Mouse (Mus musculus) embryo, embryonic 10 days (tissue): ENCODE data around the gene Bnip2.
"Not testable (repeated sequence)": the region's sequence is repeated elsewhere in the genome, so short reads cannot be mapped to it uniquely, and the experiment has no call there.

Experiments
- DNase-seq: peaks from one replicate; pipeline ENCODE4 v3.0.0-alpha.2; 2015; ENCODE audit warnings: low spot score

Gene Bnip2

GRCm38 (mm10) chr9:70011537-70012407 lies 22.5 kb downstream of the Bnip2 start:
- no peak for DNase-seq

GRCm38 (mm10) chr9:70012408-70012901 lies 23.2 kb downstream of the Bnip2 start, which contains the start of gene Gtf2a2:
Gtf2a2 (plus strand) TSS chr9:70012550.
- peak; percentile 96 for DNase-seq

- DNase-seq: no peak
These were observed 26.4 kb downstream of the Bnip2 start for GRCm38 (mm10) chr9:70015632-70016031.

- DNase-seq: peak; percentile 10
These were observed 29.6 kb downstream of the Bnip2 start for GRCm38 (mm10) chr9:70018879-70019278.

- no peak for DNase-seq
These were observed 32.3 kb downstream of the Bnip2 start for GRCm38 (mm10) chr9:70021610-70022009.

GRCm38 (mm10) chr9:70022083-70022482 lies 32.8 kb downstream of the Bnip2 start:
- DNase-seq: no peak

- DNase-seq: not testable (repeated sequence)
These were observed 34.3 kb downstream of the Bnip2 start for GRCm38 (mm10) chr9:70023615-70024014.

- no peak for DNase-seq
These were observed 35.4 kb downstream of the Bnip2 start for GRCm38 (mm10) chr9:70024648-70025047.

- DNase-seq: no peak
These were observed 36.2 kb downstream of the Bnip2 start for GRCm38 (mm10) chr9:70025365-70026012.

GRCm38 (mm10) chr9:70032167-70032566 lies 42.9 kb downstream of the Bnip2 start:
- DNase-seq: no peak

- DNase-seq: no peak
These were observed 43.8 kb downstream of the Bnip2 start for GRCm38 (mm10) chr9:70033056-70033455.

- DNase-seq: no peak
These were observed 45.4 kb downstream of the Bnip2 start for GRCm38 (mm10) chr9:70034702-70035101.

GRCm38 (mm10) chr9:70036646-70037045 lies 47.4 kb downstream of the Bnip2 start:
- DNase-seq: no peak

- no peak for DNase-seq
These were observed 48.7 kb downstream of the Bnip2 start, which contains the start of gene Gcnt3 for GRCm38 (mm10) chr9:70037988-70038387. Gcnt3 (minus strand) TSS chr9:70038088.

GRCm38 (mm10) chr9:70039597-70040385 lies 50.5 kb downstream of the Bnip2 start:
- no peak for DNase-seq

- no peak for DNase-seq
These were observed 51.3 kb downstream of the Bnip2 start for GRCm38 (mm10) chr9:70040570-70040969.

GRCm38 (mm10) chr9:70042137-70042536 lies 52.9 kb downstream of the Bnip2 start:
- no peak for DNase-seq

- DNase-seq: no peak
These were observed 53.7 kb downstream of the Bnip2 start for GRCm38 (mm10) chr9:70042935-70043334.

GRCm38 (mm10) chr9:70044865-70045264 lies 55.6 kb downstream of the Bnip2 start:
- no peak for DNase-seq

GRCm38 (mm10) chr9:70046255-70046654 lies 57.0 kb downstream of the Bnip2 start:
- no peak for DNase-seq

- DNase-seq: peak; percentile 41
These were observed 58.6 kb downstream of the Bnip2 start for GRCm38 (mm10) chr9:70047839-70048238.

- no peak for DNase-seq
These were observed 59.0 kb downstream of the Bnip2 start for GRCm38 (mm10) chr9:70048280-70048679.
